Mouse (Mus musculus) liver, embryonic 15.5 days (tissue): ENCODE data around the gene H2-Q1. TPM values are rescaled to one million over a fixed set of nuclear protein-coding genes. Genes with fewer than 3 reads are reported as not detected.
A peak's percentile ranks its signal among the peaks of the same experiment; 100 is the strongest.
"Not testable (repeated sequence)": the region's sequence is repeated elsewhere in the genome, so short reads cannot be mapped to it uniquely, and the experiment has no call there.

Experiments
- ATAC-seq: fragments of 200-750 bp; cut with Nextera tagmentation; 2 replicates; pipeline ENCODE4 v1.8.0; 2017; ENCODE audit warnings: moderate number of reproducible peaks, mild to moderate bottlenecking, moderate library complexity; ENCODE audit not compliant: insufficient read depth
- H3K27ac ChIP-seq: fragments of 300-500 bp; sonication (generic); replicated peaks from 2 replicates; pipeline ENCODE4 v1.5.1; 2015; ENCODE audit warnings: mild to moderate bottlenecking, inconsistent platforms
- H3K27me3 ChIP-seq: fragments of 300-500 bp; sonication (generic); 2 replicates; pipeline ENCODE4 v1.6.1; 2015; ENCODE audit warnings: mild to moderate bottlenecking, inconsistent platforms
- H3K36me3 ChIP-seq: fragments of 300-500 bp; sonication (generic); replicated peaks from 2 replicates; pipeline ENCODE4 v1.6.1; 2015; ENCODE audit warnings: moderate library complexity, mild to moderate bottlenecking, inconsistent platforms
- H3K4me1 ChIP-seq: fragments of 300-500 bp; sonication (generic); replicated peaks from 2 replicates; pipeline ENCODE4 v1.6.1; 2015; ENCODE audit warnings: inconsistent platforms
- H3K4me2 ChIP-seq: fragments of 300-500 bp; sonication (generic); 2 replicates; pipeline ENCODE4 v1.6.1; 2015; ENCODE audit warnings: moderate library complexity, mild to moderate bottlenecking, inconsistent platforms
- H3K4me3 ChIP-seq: fragments of 300-500 bp; sonication (generic); replicated peaks from 2 replicates; pipeline ENCODE4 v1.5.1; 2015; ENCODE audit warnings: mild to moderate bottlenecking, inconsistent platforms
- H3K9ac ChIP-seq: fragments of 300-500 bp; sonication (generic); 2 replicates; pipeline ENCODE4 v1.6.1; 2015; ENCODE audit warnings: moderate library complexity, mild to moderate bottlenecking, inconsistent platforms
- H3K9me3 ChIP-seq: fragments of 300-500 bp; sonication (generic); replicated peaks from 2 replicates; pipeline ENCODE4 v1.6.1; 2016; ENCODE audit warnings: inconsistent platforms
- WGBS: fragments of 180-500 bp; shearing (Covaris S2); methylation state at CpG from one replicate; pipeline ENCODE4 v1.1.7; 2015; ENCODE audit warnings: mixed read lengths; ENCODE audit not compliant: insufficient replicate concordance; 5-methylcytosine and 5-hydroxymethylcytosine counted together
- polyA plus RNA-seq: library from polyadenylated mRNA; unstranded; fragments of >200 nt; fragmentation: Nextera tagmentation; extraction: Ambion mirVana; gene quantifications from 2 replicates; pipeline ENCODE4 v1.2.1, GENCODE M21; 2015

The H2-Q1 gene
- polyA plus RNA-seq, 1 experiment from 2014 or later, result 0.58 TPM

GRCm38 (mm10) chr17:35301645-35302258, 18.5 kb upstream of the H2-Q1 start:
- Histone ChIP-seq H3K4me1 (no peaks in the 10 kb centered on the region), H3K9ac (no peak overlapping the region), H3K27ac (no peak overlapping the region), H3K4me2 (peak overlapping the region; percentile 35; the same call in 1 of the 2 replicates), H3K27me3 (no peaks in the 10 kb centered on the region), H3K4me3 (no peak overlapping the region), H3K36me3 (no peaks in the 10 kb centered on the region), H3K9me3 (no peaks in the 10 kb centered on the region)
- 19% methylated on average over 13 of the region's 13 CpGs for WGBS
- ATAC-seq, result no peak

- Histone ChIP-seq H3K4me2 (no peak overlapping the region), H3K9me3 (no peaks in the 10 kb centered on the region), H3K27me3 (0 out of 2 replicates have a peak, but pooled peaks cover under 1% of the 10 kb centered on the region), H3K9ac (no peak overlapping the region), H3K36me3 (no peaks in the 10 kb centered on the region), H3K4me3 (no peak overlapping the region), H3K4me1 (no peaks in the 10 kb centered on the region), H3K27ac (no peak overlapping the region)
- WGBS, result 50% methylated on average over 2 of the region's 2 CpGs
- no peak for ATAC-seq
These were observed 16.9 kb upstream of the H2-Q1 start for GRCm38 (mm10) chr17:35303271-35303670.

GRCm38 (mm10) chr17:35303756-35304350, 16.4 kb upstream of the H2-Q1 start:
- 55% methylated on average over 10 of the region's 10 CpGs for WGBS
- ATAC-seq, result peak; percentile 25; the same call in 1 of the 2 replicates

GRCm38 (mm10) chr17:35304478-35304877, 15.7 kb upstream of the H2-Q1 start:
- H3K4me2 ChIP-seq, result no peak overlapping the region
- no peaks in the 10 kb centered on the region for H3K9me3 ChIP-seq
- 35% methylated on average over 6 of the region's 6 CpGs for WGBS
- ATAC-seq, result no peak
- no peaks in the 10 kb centered on the region for H3K4me1 ChIP-seq
- no peak overlapping the region for H3K9ac ChIP-seq
- no peak overlapping the region for H3K4me3 ChIP-seq
- H3K27me3 ChIP-seq, result peaks cover 6% of the 10 kb centered on the region; the same call in 1 of the 2 replicates
- H3K36me3 ChIP-seq, result no peaks in the 10 kb centered on the region
- H3K27ac ChIP-seq, result no peak overlapping the region

More at GRCm38 (mm10) chr17:35303756-35304350, 16.4 kb upstream of the H2-Q1 start:
- Histone ChIP-seq H3K4me2 (no peak overlapping the region), H3K9ac (no peak overlapping the region), H3K36me3 (no peaks in the 10 kb centered on the region), H3K4me3 (no peak overlapping the region), H3K9me3 (no peaks in the 10 kb centered on the region), H3K4me1 (no peaks in the 10 kb centered on the region), H3K27me3 (0 out of 2 replicates have a peak, but pooled peaks cover 6% of the 10 kb centered on the region), H3K27ac (no peak overlapping the region)

GRCm38 (mm10) chr17:35304921-35305320, 15.3 kb upstream of the H2-Q1 start:
- H3K27ac ChIP-seq, H3K9ac ChIP-seq, H3K4me1 ChIP-seq, H3K27me3 ChIP-seq, ATAC-seq, H3K9me3 ChIP-seq, H3K4me3 ChIP-seq, H3K4me2 ChIP-seq, H3K36me3 ChIP-seq: not testable (repeated sequence)
- WGBS, result 54% methylated on average over 8 of the region's 8 CpGs

- no peaks in the 10 kb centered on the region for H3K36me3 ChIP-seq
- H3K27me3 ChIP-seq, result peaks cover 48% of the 10 kb centered on the region
- H3K9ac ChIP-seq, result no peak overlapping the region
- no peak overlapping the region for H3K27ac ChIP-seq
- ATAC-seq, result no peak
- no peak overlapping the region for H3K4me2 ChIP-seq
- H3K9me3 ChIP-seq, result no peaks in the 10 kb centered on the region
- H3K4me3 ChIP-seq, result no peak overlapping the region
- no peaks in the 10 kb centered on the region for H3K4me1 ChIP-seq
These were observed 1.5 kb upstream of the H2-Q1 start for GRCm38 (mm10) chr17:35318671-35319070.

- H3K4me2 ChIP-seq, H3K4me3 ChIP-seq, H3K9ac ChIP-seq, H3K4me1 ChIP-seq, ATAC-seq, H3K9me3 ChIP-seq, H3K27ac ChIP-seq, H3K36me3 ChIP-seq: not testable (repeated sequence)
- WGBS, result 41% methylated on average over 1 of the region's 1 CpGs
- peaks cover 27% of the 10 kb centered on the region for H3K27me3 ChIP-seq
These were observed 4.9 kb downstream of the H2-Q1 start for GRCm38 (mm10) chr17:35325124-35325523.

- not testable (repeated sequence) for ATAC-seq, H3K9me3 ChIP-seq, H3K4me1 ChIP-seq, H3K4me2 ChIP-seq, H3K36me3 ChIP-seq, H3K4me3 ChIP-seq, H3K9ac ChIP-seq, H3K27ac ChIP-seq
- H3K27me3 ChIP-seq, result peaks cover 18% of the 10 kb centered on the region
These were observed 5.8 kb downstream of the H2-Q1 start for GRCm38 (mm10) chr17:35326000-35326399.

GRCm38 (mm10) chr17:35329714-35330113, 9.5 kb downstream of the H2-Q1 start:
- H3K9ac ChIP-seq, H3K4me2 ChIP-seq, H3K36me3 ChIP-seq, ATAC-seq, H3K4me1 ChIP-seq, H3K27me3 ChIP-seq, H3K27ac ChIP-seq, H3K9me3 ChIP-seq, H3K4me3 ChIP-seq: not testable (repeated sequence)
- WGBS, result 29% methylated on average over 3 of the region's 3 CpGs

- not testable (repeated sequence) for H3K4me3 ChIP-seq, H3K9me3 ChIP-seq, H3K9ac ChIP-seq, H3K4me2 ChIP-seq, H3K27ac ChIP-seq, ATAC-seq, H3K4me1 ChIP-seq, H3K36me3 ChIP-seq, H3K27me3 ChIP-seq
- WGBS, result 33% methylated on average over 6 of the region's 6 CpGs
These were observed 11.3 kb downstream of the H2-Q1 start for GRCm38 (mm10) chr17:35331546-35331945.

- Histone ChIP-seq H3K4me2 (peak within 1 kb of the TSS; percentile 58), H3K36me3 (no peaks in the 10 kb centered on the region), H3K4me3 (peak within 1 kb of the TSS; percentile 43), H3K27me3 (peaks cover 64% of the 10 kb centered on the region), H3K9ac (no peak within 1 kb of the TSS), H3K27ac (no peak within 1 kb of the TSS), H3K9me3 (no peaks in the 10 kb centered on the region), H3K4me1 (0 out of 2 replicates have a peak, but pooled peaks cover 3% of the 10 kb centered on the region)
- WGBS, result 2% methylated on average over 40 of the region's 40 CpGs
- no peak for ATAC-seq
These were observed 22.0 kb downstream of the H2-Q1 start, which contains the start of gene H2-Q2 for GRCm38 (mm10) chr17:35342071-35342671. H2-Q2 (plus strand) TSS chr17:35342242.
